Mouse (Mus musculus): Measurements from ENCODE around the gene Epha6.

DNA sequence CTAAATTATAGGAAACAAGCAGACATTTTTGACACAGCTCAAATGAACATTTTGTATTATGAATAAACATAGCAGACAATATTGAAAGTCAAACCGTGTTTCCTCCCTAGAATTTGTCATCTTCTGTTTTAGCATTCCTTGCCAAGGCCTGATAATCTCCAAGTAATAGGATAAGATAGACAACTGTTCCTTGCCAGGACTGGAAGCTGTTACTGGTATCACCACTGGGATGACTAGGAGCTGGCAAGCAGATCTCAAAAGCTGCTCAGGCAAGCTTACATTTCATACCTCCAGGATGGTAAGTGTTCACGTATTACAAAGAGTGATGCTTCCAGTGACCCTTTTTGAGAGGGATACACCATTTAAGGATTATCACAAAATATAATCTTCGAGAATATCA, 461.0 kb downstream of the Epha6 start:
- no peak for TF ChIP-seq POLR2A (IDR thresholded peaks at IDR 0.05; ENCODE audit: low read depth, low read length)
- no peak for TF ChIP-seq CTCF (IDR thresholded peaks at IDR 0.05; ENCODE audit: extremely low read depth, insufficient read length, insufficient replicate concordance, low read depth, low read length)
